Mouse (Mus musculus) embryonic stem cell, embryonic (primary cell): ENCODE data around the gene Sbf2.

Experiments used
- CTCF ChIA-PET, 4 experiments: fragments of 300-600 bp in 2 of 4; fragments of 350-600 bp in 2 of 4; sonication (Branson Sonifier 250); formaldehyde crosslinking; loops; one replicate each; lab custom pipeline; 2022; ENCODE audit warnings: inconsistent platforms in 2 of 4; lab: Charles Lee
- POLR2A ChIA-PET, 4 experiments: fragments of 300-600 bp in 2 of 4; fragments of 350-600 bp in 2 of 4; sonication (Branson Sonifier 250); formaldehyde crosslinking; loops; one replicate each; lab custom pipeline; 2022; ENCODE audit warnings: antibody characterized with exemption in 4 of 4, inconsistent platforms in 1 of 4; lab: Charles Lee

The Sbf2 gene

GRCm38 (mm10) chr7:110286838-110287475 lies 327.8 kb downstream of the Sbf2 start:
- POLR2A ChIA-PET = interaction anchor here in 3 of 4 experiments (0.6 to 2.1 kb wide), 14 partner anchors 16 to 557 kb away, joined by 3 to 8 read pairs (median 3); partner anchors contain the start of genes Adm (in 2 of the 3) and Rnf141 (in 1 of the 3)
- CTCF ChIA-PET = interaction anchor here (0.5 to 2.6 kb wide), 44 partner anchors 8 to 919 kb away, joined by 3 to 19 read pairs (median 4); partner anchors contain the start of genes Adm (in 3 of the 4) and Ampd3 (in 1 of the 4)

GRCm38 (mm10) chr7:110286198-110286732 lies 328.5 kb downstream of the Sbf2 start:
- ChIA-PET POLR2A (interaction anchor here in 2 of 4 experiments (0.6 to 2.1 kb wide), 10 partner anchors 43 to 365 kb away, joined by 3 to 8 read pairs (median 4); partner anchors contain the start of gene Adm (in 2 of the 2)), CTCF (interaction anchor here (0.5 to 2.6 kb wide), 40 partner anchors 8 to 919 kb away, joined by 3 to 19 read pairs (median 4); partner anchors contain the start of genes Adm (in 3 of the 4) and Ampd3 (in 1 of the 4))

GRCm38 (mm10) chr7:110285849-110286151 lies 328.9 kb downstream of the Sbf2 start:
- ChIA-PET CTCF (interaction anchor here (0.5 to 2.6 kb wide), 15 partner anchors 7 to 381 kb away, joined by 3 to 19 read pairs (median 6); partner anchors contain the start of gene Adm (in 1 of the 4)), POLR2A (interaction anchor here in 2 of 4 experiments (0.6 to 2.1 kb wide), 4 partner anchors 121 to 365 kb away, joined by 3 to 8 read pairs (median 4); partner anchors contain the start of gene Adm (in 1 of the 2))

GRCm38 (mm10) chr7:110285076-110285848 lies 329.5 kb downstream of the Sbf2 start:
- ChIA-PET CTCF (interaction anchor here in 2 of 4 experiments (1.3 to 2.6 kb wide), 3 partner anchors 7 to 360 kb away, joined by 3 to 19 read pairs (median 8); no protein-coding TSS in a partner anchor), POLR2A (interaction anchor here in 2 of 4 experiments (0.6 to 2.1 kb wide), 3 partner anchors 121 to 343 kb away, joined by 3 to 8 read pairs (median 3); partner anchors contain the start of gene Adm (in 1 of the 2))

- POLR2A ChIA-PET = interaction anchor here in 1 of 4 experiments (1.3 kb wide), 1 partner anchor 347 kb away, joined by 3 read pairs; no protein-coding TSS in a partner anchor
- CTCF ChIA-PET = no interaction called here
Observed at GRCm38 (mm10) chr7:110283484-110284275, 331.0 kb downstream of the Sbf2 start.

- ChIA-PET CTCF (no interaction called here), POLR2A (no interaction called here)
Observed at GRCm38 (mm10) chr7:110282797-110283196, 331.9 kb downstream of the Sbf2 start.

- ChIA-PET CTCF (interaction anchor here in 1 of 4 experiments (1.6 kb wide), 1 partner anchor 349 kb away, joined by 4 read pairs; no protein-coding TSS in a partner anchor), POLR2A (interaction anchor here in 3 of 4 experiments (0.6 to 1.8 kb wide), 11 partner anchors 9 to 366 kb away, joined by 3 to 6 read pairs (median 4); partner anchors contain the start of gene Adm (in 1 of the 3))
Observed at GRCm38 (mm10) chr7:110281435-110282256, 333.1 kb downstream of the Sbf2 start.

- CTCF ChIA-PET = interaction anchor here in 2 of 4 experiments (0.6 to 2.0 kb wide), 2 partner anchors 7 to 37 kb away, joined by 3 to 8 read pairs; no protein-coding TSS in a partner anchor
Observed at GRCm38 (mm10) chr7:110279183-110279582, 335.5 kb downstream of the Sbf2 start.

GRCm38 (mm10) chr7:110277734-110278245 lies 336.9 kb downstream of the Sbf2 start:
- POLR2A ChIA-PET = interaction anchor here in 2 of 4 experiments (0.6 to 1.3 kb wide), 4 partner anchors 8 to 354 kb away, joined by 3 to 4 read pairs (median 3); no protein-coding TSS in a partner anchor
- CTCF ChIA-PET = interaction anchor here in 2 of 4 experiments (0.6 to 2.0 kb wide), 3 partner anchors 9 to 367 kb away, joined by 3 to 8 read pairs (median 3); no protein-coding TSS in a partner anchor

More at GRCm38 (mm10) chr7:110279183-110279582, 335.5 kb downstream of the Sbf2 start:
- POLR2A ChIA-PET = interaction anchor here in 2 of 4 experiments (0.6 to 1.4 kb wide), 7 partner anchors 9 to 489 kb away, joined by 3 to 4 read pairs (median 3); partner anchors contain the start of gene Ampd3 (in 1 of the 2)

- POLR2A ChIA-PET = interaction anchor here in 3 of 4 experiments (0.6 to 2.1 kb wide), 16 partner anchors 9 to 370 kb away, joined by 3 to 11 read pairs (median 4); partner anchors contain the start of genes Adm (in 2 of the 3) and Zfp143 (in 1 of the 3)
- CTCF ChIA-PET = interaction anchor here (0.6 to 1.8 kb wide), 17 partner anchors 8 to 467 kb away, joined by 3 to 7 read pairs (median 4); partner anchors contain the start of gene Adm (in 1 of the 4)
Observed at GRCm38 (mm10) chr7:110272434-110272833, 342.3 kb downstream of the Sbf2 start.

- ChIA-PET CTCF (interaction anchor here (0.6 to 1.8 kb wide), 9 partner anchors 8 to 455 kb away, joined by 3 to 5 read pairs (median 3); no protein-coding TSS in a partner anchor), POLR2A (interaction anchor here in 2 of 4 experiments (0.6 to 2.1 kb wide), 10 partner anchors 9 to 360 kb away, joined by 3 to 11 read pairs (median 4); partner anchors contain the start of gene Adm (in 2 of the 2))
Observed at GRCm38 (mm10) chr7:110271814-110272213, 342.9 kb downstream of the Sbf2 start.

- CTCF ChIA-PET = interaction anchor here in 2 of 4 experiments (0.7 to 1.6 kb wide), 3 partner anchors 102 to 106 kb away, joined by 3 to 11 read pairs (median 4); no protein-coding TSS in a partner anchor
- POLR2A ChIA-PET = interaction anchor here in 3 of 4 experiments (0.6 to 2.5 kb wide), 7 partner anchors 8 to 106 kb away, joined by 3 to 7 read pairs (median 3); no protein-coding TSS in a partner anchor
Observed at GRCm38 (mm10) chr7:110270455-110270854, 344.3 kb downstream of the Sbf2 start.

- ChIA-PET POLR2A (interaction anchor here in 3 of 4 experiments (0.8 to 2.5 kb wide), 8 partner anchors 9 to 105 kb away, joined by 3 to 7 read pairs (median 3); no protein-coding TSS in a partner anchor), CTCF (interaction anchor here in 2 of 4 experiments (0.7 to 1.6 kb wide), 3 partner anchors 102 to 106 kb away, joined by 3 to 11 read pairs (median 4); no protein-coding TSS in a partner anchor)
Observed at GRCm38 (mm10) chr7:110269777-110270176, 344.9 kb downstream of the Sbf2 start.

- ChIA-PET POLR2A (no interaction called here), CTCF (no interaction called here)
Observed at GRCm38 (mm10) chr7:110268511-110268910, 346.2 kb downstream of the Sbf2 start.

- ChIA-PET CTCF (no interaction called here), POLR2A (no interaction called here)
Observed at GRCm38 (mm10) chr7:110267994-110268393, 346.7 kb downstream of the Sbf2 start.
